In genomic region chr14:54213734-54214133, GRCm38 (mm10) we compare ENCODE assay signal across 20 mouse cellular contexts. TPM values are rescaled to one million over a fixed set of nuclear protein-coding genes. Genes with fewer than 3 reads are reported as not detected.
DNase-seq lines count a peak whose midpoint lies in the region; ATAC-seq and TF ChIP-seq lines count a peak whose summit lies in the region.
"Had no signal": no experiment of that assay in that cellular context is flagged by ENCODE, and none has a peak within 500 bp of the region (broad histone marks: within the 10 kb centered on the region; RNA-seq: fewer than 3 reads in every experiment).

No protein-coding gene starts in this region.

- no peak overlapping the region for H3K9ac ChIP-seq in heart, embryonic 13.5 days
- H3K9ac ChIP-seq: embryonic facial prominence, embryonic 12.5 days; forebrain, embryonic 13.5 days; hindbrain, embryonic 14.5 days had no signal

- no peaks in the 10 kb centered on the region for H3K27me3 ChIP-seq in heart, embryonic 13.5 days (replicated peaks)
- H3K27me3 ChIP-seq in spleen, adult 2 months (ENCODE audit: control insufficient read depth, insufficient read depth, low read length): no peaks in the 10 kb centered on the region
- no peaks in the 10 kb centered on the region for H3K27me3 ChIP-seq in myocyte (ENCODE audit: control insufficient read depth, insufficient read depth, insufficient read length)
- H3K27me3 ChIP-seq: CH12.LX; embryonic facial prominence, embryonic 12.5 days; forebrain, embryonic 13.5 days had no signal

- no peak for DNase-seq in heart, adult 9 months (ENCODE audit: low spot score in 2 of 2)
- no peak for DNase-seq in spleen, adult 2 months (ENCODE audit: low read depth in 1 of 2, low spot score in 2 of 2)
- DNase-seq in spleen, postnatal 10 days (ENCODE audit: low spot score in 2 of 2): no peak
- DNase-seq in NIH3T3 (ENCODE audit: low read depth): peak; percentile 68
- no peak for DNase-seq in adrenal gland, postnatal 36 days
- DNase-seq: adrenal gland, adult 8-10 months; cerebellum, adult 11 months; cerebellum, adult 9-10 months; cerebellum, postnatal 25 days; gastrocnemius, adult 2 months; gastrocnemius, postnatal 25 days had no signal

- WGBS in heart, embryonic 13.5 days: 63% methylated on average over 2 of the region's 2 CpGs
- WGBS in spleen, adult 2 months: 71% methylated on average over 2 of the region's 2 CpGs

- no peaks in the 10 kb centered on the region for H3K9me3 ChIP-seq in heart, embryonic 13.5 days
- H3K9me3 ChIP-seq: embryonic facial prominence, embryonic 12.5 days; forebrain, embryonic 13.5 days; hindbrain, embryonic 10.5 days had no signal

- no peak for TF ChIP-seq CTCF in spleen, adult 2 months (IDR thresholded peaks at IDR 0.05; ENCODE audit: extremely low read depth, insufficient read depth, insufficient read length, insufficient replicate concordance)

- H3K36me3 ChIP-seq in heart, embryonic 13.5 days: no peaks in the 10 kb centered on the region
- H3K36me3 ChIP-seq in spleen, adult 2 months (ENCODE audit: control insufficient read depth, insufficient read depth, low read length): no peaks in the 10 kb centered on the region
- H3K36me3 ChIP-seq in myocyte (ENCODE audit: control insufficient read depth, insufficient read depth): no peaks in the 10 kb centered on the region
- H3K36me3 ChIP-seq: embryonic facial prominence, embryonic 12.5 days; hindbrain, embryonic 10.5 days had no signal

- H3K4me1 ChIP-seq in heart, embryonic 13.5 days: peaks cover 18% of the 10 kb centered on the region
- H3K4me1 ChIP-seq in spleen, adult 2 months (ENCODE audit: control insufficient read depth, insufficient read depth, insufficient read length): no peaks in the 10 kb centered on the region
- H3K4me1 ChIP-seq: forebrain, embryonic 13.5 days had no signal

- TF ChIP-seq POLR2A in spleen, adult 2 months (IDR thresholded peaks at IDR 0.05; ENCODE audit: low read depth, low read length): no peak
- TF ChIP-seq POLR2A in myocyte (IDR thresholded peaks at IDR 0.05; ENCODE audit: insufficient read length, low read depth): no peak

- no peak for ATAC-seq in heart, embryonic 13.5 days (ENCODE audit: extremely low read depth, insufficient number of reproducible peaks, low FRiP score, low TSS enrichment)
- ATAC-seq: forebrain, embryonic 13.5 days; intestine, embryonic 16.5 days had no signal

- H3K4me2 ChIP-seq in heart, embryonic 13.5 days: no peak overlapping the region
- H3K4me2 ChIP-seq in myocyte (ENCODE audit: low read depth): peak overlapping the region; percentile 30
- H3K4me2 ChIP-seq: embryonic facial prominence, embryonic 12.5 days; forebrain, embryonic 13.5 days; heart, embryonic 11.5 days; hindbrain, embryonic 14.5 days had no signal

- 0 out of 2 replicates have a peak overlapping the region, but pooled peaks have one; percentile 15 for H3K27ac ChIP-seq in heart, embryonic 13.5 days (replicated peaks)
- peak overlapping the region; percentile 71 for H3K27ac ChIP-seq in spleen, adult 2 months (ENCODE audit: insufficient read depth, low read length)
- H3K27ac ChIP-seq: embryonic facial prominence, embryonic 12.5 days; forebrain, embryonic 13.5 days; hindbrain, embryonic 10.5 days; hindbrain, embryonic 14.5 days had no signal

- no peak overlapping the region for H3K4me3 ChIP-seq in heart, embryonic 13.5 days
- H3K4me3 ChIP-seq in spleen, adult 2 months (ENCODE audit: extremely low read depth, insufficient read depth, insufficient read length): no peak overlapping the region
- H3K4me3 ChIP-seq in myocyte: no peak overlapping the region
- H3K4me3 ChIP-seq: embryonic facial prominence, embryonic 12.5 days; forebrain, embryonic 13.5 days; gastrocnemius, adult 2 months; hindbrain, embryonic 10.5 days had no signal

- no peaks in the 10 kb centered on the region for H3K79me2 ChIP-seq in myocyte (ENCODE audit: control insufficient read depth, insufficient read depth)

- H3ac ChIP-seq in myocyte (ENCODE audit: control insufficient read depth, insufficient read length): no peak overlapping the region

TF ChIP-seq in myocyte, 11 proteins besides CTCF, POLR2A, EP300 and RAD21:
- TF ChIP-seq POLR2AphosphoS2 (IDR thresholded peaks at IDR 0.05; ENCODE audit: insufficient read length, low read depth) (no peak), TCF12 (IDR thresholded peaks at IDR 0.05; ENCODE audit: insufficient read depth, poor library complexity, severe bottlenecking) (no peak), MYOG (IDR thresholded peaks at IDR 0.05; ENCODE audit: control insufficient read depth in 1 of 3, insufficient read depth in 1 of 3, insufficient read length in 2 of 3, low read depth in 2 of 3) (no peak), REST (IDR thresholded peaks at IDR 0.05; ENCODE audit: insufficient read depth, insufficient read length) (no peak), USF1 (IDR thresholded peaks at IDR 0.05; ENCODE audit: low read depth) (no peak), MYOD1 (IDR thresholded peaks at IDR 0.05; ENCODE audit: control insufficient read depth in 1 of 3, insufficient read length in 2 of 3, low read depth in 2 of 3) (no peak)
TF ChIP-seq in myocyte: peak in this region for 0.

RNA-seq across cellular contexts. Expression of gene Dad1, which starts 40.2 kb away (rescaled TPM):
- 391 and 412 TPM in 2 replicates for polyA plus RNA-seq in heart, embryonic 13.5 days (2015; fragmentation: Nextera tagmentation; extraction: Ambion mirVana)
- polyA plus RNA-seq in spleen, adult 2 months (2012; rRNA removed): 309 and 372 TPM in 2 replicates
- 324 TPM for polyA plus RNA-seq in myocyte (2012; fragmentation: generic; extraction: Trizol)
- 100 to 1,000 TPM; 341 to 382 TPM for total RNA-seq in adrenal gland, postnatal 36 days (2021)

RNA-seq across cellular contexts. Expression of gene Abhd4, which starts 40.3 kb away (rescaled TPM):
- polyA plus RNA-seq in heart, embryonic 13.5 days (2015; fragmentation: Nextera tagmentation; extraction: Ambion mirVana): 85.8 and 87.0 TPM in 2 replicates
- polyA plus RNA-seq in spleen, adult 2 months (2012; rRNA removed): 17.9 and 23.4 TPM in 2 replicates
- 65.9 TPM for polyA plus RNA-seq in myocyte (2012; fragmentation: generic; extraction: Trizol)
- 100 to 1,000 TPM; 479 to 663 TPM for total RNA-seq in adrenal gland, postnatal 36 days (2021)
